Mouse (Mus musculus) kidney, adult 2 months (tissue): ENCODE data around the gene Uaca.

ENCODE experiments used
- CTCF ChIP-seq: fragments of 200-500 bp; conservative IDR thresholded peaks from 2 replicates; pipeline ENCODE4 v1.5.1; 2011; ENCODE audit warnings: low read depth, mild to moderate bottlenecking, control low read depth, low read length, moderate library complexity, mixed read lengths; ENCODE audit not compliant: insufficient read depth, insufficient read length
- POLR2A ChIP-seq: fragments of 200-500 bp; IDR thresholded peaks from one replicate; pipeline ENCODE4 v1.6.1; 2011; ENCODE audit warnings: low read depth, low read length, control low read depth

DNA sequence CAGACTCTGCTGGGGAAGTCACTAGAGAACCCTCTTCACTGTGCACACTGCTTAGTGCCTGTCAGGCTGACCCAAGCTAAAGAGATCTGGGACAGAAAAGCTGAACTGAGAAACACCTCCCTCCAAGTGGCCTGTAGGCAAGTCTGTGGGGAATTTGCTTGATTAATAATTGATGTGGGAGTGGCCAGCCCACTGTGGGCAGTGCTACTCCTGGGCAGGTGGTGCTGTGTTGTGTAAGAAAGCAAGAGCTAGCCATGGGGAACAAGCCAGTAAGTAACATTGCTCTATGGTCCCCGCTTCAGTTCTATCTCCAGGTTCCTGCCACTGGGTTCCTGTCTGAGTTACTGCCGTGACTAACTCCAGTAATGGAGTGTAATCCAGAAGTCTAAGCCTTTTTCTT, 11.7 kb downstream of the Uaca start:
- TF ChIP-seq POLR2A (no peak), CTCF (no peak)
